Mouse (Mus musculus) forebrain, embryonic 10.5 days (tissue): ENCODE data around the gene Pigs. TPM values are rescaled to one million over a fixed set of nuclear protein-coding genes. Genes with fewer than 3 reads are reported as not detected.

Source experiments
- DNase-seq: peaks from one replicate; pipeline ENCODE4 v3.0.0-alpha.2; 2017; ENCODE audit warnings: low spot score; ENCODE audit errors: extremely low spot score
- H3K27ac ChIP-seq: fragments of 300-500 bp; sonication (generic); 2 replicates; pipeline ENCODE4 v1.5.1; 2016; ENCODE audit warnings: mild to moderate bottlenecking
- H3K27me3 ChIP-seq: fragments of 300-500 bp; sonication (generic); 2 replicates; pipeline ENCODE4 v1.6.1; 2016; ENCODE audit warnings: mild to moderate bottlenecking; ENCODE audit not compliant: poor library complexity, severe bottlenecking
- H3K36me3 ChIP-seq: fragments of 300-500 bp; sonication (generic); replicated peaks from 2 replicates; pipeline ENCODE4 v1.6.1; 2016; ENCODE audit warnings: mild to moderate bottlenecking, moderate library complexity
- H3K4me1 ChIP-seq: fragments of 300-500 bp; sonication (generic); 2 replicates; pipeline ENCODE4 v1.6.1; 2016
- H3K4me3 ChIP-seq: fragments of 300-500 bp; sonication (generic); 2 replicates; pipeline ENCODE4 v1.5.1; 2016; ENCODE audit warnings: mild to moderate bottlenecking, moderate library complexity
- H3K9me3 ChIP-seq: fragments of 300-500 bp; sonication (generic); 2 replicates; pipeline ENCODE4 v1.6.1; 2016; ENCODE audit warnings: mild to moderate bottlenecking, moderate library complexity
- WGBS: fragments of 180-500 bp; shearing (Covaris S2); methylation state at CpG from one replicate; pipeline ENCODE4 v1.1.7; 2016; 5-methylcytosine and 5-hydroxymethylcytosine counted together
- polyA plus RNA-seq: library from polyadenylated mRNA; unstranded; fragments of >200 nt; fragmentation: Nextera tagmentation; extraction: Ambion mirVana; gene quantifications from 2 replicates; pipeline ENCODE4 v1.2.1, GENCODE M21; 2016

Pigs gene
- polyA plus RNA-seq, 1 experiment from 2014 or later = 76.3 TPM

GRCm38 (mm10) chr11:78380351-78380750 is 52.1 kb downstream of the Pigs start:
- Histone ChIP-seq H3K27me3 (no peaks in the 10 kb centered on the region), H3K27ac (no peak overlapping the region), H3K4me1 (peaks cover 11% of the 10 kb centered on the region; the same call in 1 of the 2 replicates), H3K9me3 (no peaks in the 10 kb centered on the region), H3K4me3 (no peak overlapping the region), H3K36me3 (no peaks in the 10 kb centered on the region)
- 77% methylated on average over 4 of the region's 4 CpGs for WGBS
- DNase-seq = no peak

GRCm38 (mm10) chr11:78380996-78381395 is 52.8 kb downstream of the Pigs start:
- peaks cover 11% of the 10 kb centered on the region; the same call in 1 of the 2 replicates for H3K4me1 ChIP-seq
- no peaks in the 10 kb centered on the region for H3K27me3 ChIP-seq
- no peak overlapping the region for H3K27ac ChIP-seq
- H3K4me3 ChIP-seq = no peak overlapping the region
- H3K36me3 ChIP-seq = no peaks in the 10 kb centered on the region
- 94% methylated on average over 3 of the region's 3 CpGs for WGBS
- DNase-seq = no peak
- no peaks in the 10 kb centered on the region for H3K9me3 ChIP-seq

DNA sequence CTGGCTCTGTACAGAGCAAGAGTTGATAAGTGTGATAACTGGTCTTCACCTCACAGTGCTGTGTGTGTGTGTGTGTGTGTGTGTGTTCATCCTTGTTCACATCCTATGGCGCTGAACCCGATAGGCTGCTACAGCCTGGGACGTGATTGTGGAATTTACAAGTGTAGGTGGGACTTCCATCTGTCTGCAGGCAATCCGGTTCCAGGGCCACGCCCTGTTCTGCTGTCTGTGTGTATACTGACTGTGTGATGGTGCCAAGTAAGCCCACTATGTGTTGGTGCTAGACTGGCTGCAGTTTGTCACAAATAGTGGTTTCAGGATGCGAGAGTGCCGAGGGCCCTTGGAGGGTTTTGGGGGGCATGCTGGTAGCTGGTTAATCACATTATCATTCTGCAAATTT is 54.1 kb downstream of the Pigs start:
- no peak overlapping the region for H3K27ac ChIP-seq
- no peaks in the 10 kb centered on the region for H3K27me3 ChIP-seq
- H3K9me3 ChIP-seq = no peaks in the 10 kb centered on the region
- peaks cover 10% of the 10 kb centered on the region; the same call in 1 of the 2 replicates for H3K4me1 ChIP-seq
- WGBS = 86% methylated on average over 7 of the region's 7 CpGs
- no peak for DNase-seq
- no peaks in the 10 kb centered on the region for H3K36me3 ChIP-seq
- H3K4me3 ChIP-seq = no peak overlapping the region

DNA sequence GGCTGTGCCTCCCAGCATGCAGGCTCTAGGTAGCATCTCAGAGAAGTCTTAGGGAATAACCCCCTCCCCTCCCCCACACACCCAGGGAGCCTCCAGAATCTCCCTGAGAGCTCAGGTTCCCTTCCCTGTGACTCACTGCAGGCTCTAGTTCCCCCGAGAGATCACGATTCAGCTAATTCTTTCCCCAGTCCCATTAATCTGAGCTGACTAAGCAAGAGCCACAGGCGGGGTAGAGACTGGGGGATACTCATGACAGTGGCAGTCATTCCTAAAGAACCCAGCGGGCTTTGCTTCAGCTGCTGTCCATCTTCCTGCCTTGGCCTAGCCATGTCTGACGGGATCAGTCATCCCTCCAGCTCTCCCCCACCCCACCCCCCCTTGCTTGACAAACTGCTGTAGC is 54.5 kb downstream of the Pigs start:
- no peaks in the 10 kb centered on the region for H3K9me3 ChIP-seq
- no peaks in the 10 kb centered on the region for H3K27me3 ChIP-seq
- 30% methylated on average over 5 of the region's 5 CpGs for WGBS
- no peak for DNase-seq
- H3K27ac ChIP-seq = no peak overlapping the region
- H3K36me3 ChIP-seq = no peaks in the 10 kb centered on the region
- H3K4me1 ChIP-seq = peaks cover 5% of the 10 kb centered on the region; the same call in 1 of the 2 replicates
- H3K4me3 ChIP-seq = no peak overlapping the region

GRCm38 (mm10) chr11:78385776-78386175 is 57.6 kb downstream of the Pigs start:
- Histone ChIP-seq H3K36me3 (no peaks in the 10 kb centered on the region), H3K27me3 (no peaks in the 10 kb centered on the region), H3K4me1 (peaks cover 5% of the 10 kb centered on the region; the same call in 1 of the 2 replicates), H3K4me3 (no peak overlapping the region), H3K9me3 (no peaks in the 10 kb centered on the region), H3K27ac (no peak overlapping the region)
- DNase-seq = no peak
- 85% methylated on average over 10 of the region's 10 CpGs for WGBS

DNA sequence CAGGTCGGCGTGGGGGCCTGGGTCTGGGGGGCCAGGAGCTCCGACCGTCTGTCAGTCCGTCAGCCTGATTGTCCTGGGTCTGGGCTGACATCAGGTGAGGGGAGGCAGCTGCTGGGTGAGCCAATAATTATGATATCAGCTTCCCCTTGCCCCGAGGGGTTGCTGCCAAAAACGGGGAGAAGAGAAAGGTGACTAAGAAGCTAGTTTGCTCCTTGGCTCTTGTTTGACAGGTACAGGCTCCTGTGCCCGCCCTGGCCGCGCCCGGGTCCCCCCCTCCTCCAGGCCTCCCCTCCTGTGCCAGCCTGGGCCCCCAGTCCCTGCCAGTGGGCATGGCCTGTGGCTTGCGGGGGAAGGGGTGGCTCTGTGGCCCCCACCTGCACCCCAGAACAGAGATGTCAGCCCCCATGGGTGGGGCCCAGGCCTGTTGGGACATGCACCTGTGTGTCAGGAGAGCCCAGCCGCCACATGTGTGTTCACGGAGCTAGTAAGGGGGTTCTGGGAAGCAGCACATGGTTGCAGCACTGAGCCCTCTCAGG is 58.4 kb downstream of the Pigs start, which contains the start of gene Foxn1:
Gene Foxn1, minus strand, starts transcription at position 51 of the 536 bp plus-strand sequence.
- no peak within 1 kb of the TSS for H3K4me3 ChIP-seq
- H3K27ac ChIP-seq = 0 out of 2 replicates have a peak within 1 kb of the TSS, but pooled peaks have one; percentile 35
- no peaks in the 10 kb centered on the region for H3K36me3 ChIP-seq
- H3K27me3 ChIP-seq = no peaks in the 10 kb centered on the region
- DNase-seq = no peak
- H3K4me1 ChIP-seq = peaks cover 5% of the 10 kb centered on the region; the same call in 1 of the 2 replicates
- no peaks in the 10 kb centered on the region for H3K9me3 ChIP-seq
- 73% methylated on average over 14 of the region's 14 CpGs for WGBS

Other genes starting within 250 kb of the Pigs start
- 39.7 and 40.7 TPM in 2 replicates for gene Eral1, start 248.0 kb upstream of the Pigs start, polyA plus RNA-seq
- 24.2 and 24.6 TPM in 2 replicates for gene Fam222b, start 233.8 kb upstream of the Pigs start, polyA plus RNA-seq
- 97.6 and 104 TPM in 2 replicates for gene Traf4, start 162.8 kb upstream of the Pigs start, polyA plus RNA-seq
- 10.6 and 11.7 TPM in 2 replicates for gene Nek8, start 151.7 kb upstream of the Pigs start, polyA plus RNA-seq
- gene Tlcd1, start 151.7 kb upstream of the Pigs start, polyA plus RNA-seq = 10.0 and 11.3 TPM in 2 replicates
- 1,073 and 1,096 TPM in 2 replicates for gene Rpl23a, start 144.8 kb upstream of the Pigs start, polyA plus RNA-seq
- gene Rab34, start 140.0 kb upstream of the Pigs start, polyA plus RNA-seq = 70.7 and 73.3 TPM in 2 replicates
- 0.91 and 1.5 TPM in 2 replicates for gene Proca1, start 135.0 kb upstream of the Pigs start, polyA plus RNA-seq
- gene Sdf2, start 82.7 kb upstream of the Pigs start, polyA plus RNA-seq = 42.9 and 43.3 TPM in 2 replicates
- 37.1 and 39.2 TPM in 2 replicates for gene Supt6, start 82.4 kb upstream of the Pigs start, polyA plus RNA-seq
- 72.5 and 72.7 TPM in 2 replicates for gene 2610507B11Rik, start 66.7 kb upstream of the Pigs start, polyA plus RNA-seq
- gene BC030499, start 37.6 kb upstream of the Pigs start, polyA plus RNA-seq = 0.26 and 0.52 TPM in 2 replicates
- gene Spag5, start 26.9 kb upstream of the Pigs start, polyA plus RNA-seq = 74.9 and 76.6 TPM in 2 replicates
- gene Aldoc, start 5.4 kb upstream of the Pigs start, polyA plus RNA-seq = 2.7 and 3.3 TPM in 2 replicates
- gene Unc119, start 15.1 kb downstream of the Pigs start, polyA plus RNA-seq = 60.2 and 62.8 TPM in 2 replicates
- not detected in 2 replicates for gene Foxn1, start 58.1 kb downstream of the Pigs start, polyA plus RNA-seq
- gene Slc13a2, start 93.8 kb downstream of the Pigs start, polyA plus RNA-seq = not detected in 2 replicates
- gene Slc46a1, start 137.3 kb downstream of the Pigs start, polyA plus RNA-seq = 20.9 and 21.1 TPM in 2 replicates
- 9.4 and 9.8 TPM in 2 replicates for gene Sarm1, start 169.3 kb downstream of the Pigs start, polyA plus RNA-seq
- gene Vtn, start 170.7 kb downstream of the Pigs start, polyA plus RNA-seq = 23.7 and 25.0 TPM in 2 replicates
- not detected in 2 replicates for gene Sebox, start 175.0 kb downstream of the Pigs start, polyA plus RNA-seq
- gene Tmem199, start 183.8 kb downstream of the Pigs start, polyA plus RNA-seq = 76.7 and 78.5 TPM in 2 replicates
- 144 and 148 TPM in 2 replicates for gene Poldip2, start 183.8 kb downstream of the Pigs start, polyA plus RNA-seq
- 96.4 and 97.2 TPM in 2 replicates for gene Tnfaip1, start 207.9 kb downstream of the Pigs start, polyA plus RNA-seq
- gene Ift20, start 207.9 kb downstream of the Pigs start, polyA plus RNA-seq = 75.9 and 78.8 TPM in 2 replicates
- gene Tmem97, start 222.4 kb downstream of the Pigs start, polyA plus RNA-seq = 106 and 111 TPM in 2 replicates